8 mouse cellular contexts compared by ENCODE assay signal in genomic region chr12:101718755-101719150, GRCm38 (mm10). TPM values are rescaled to one million over a fixed set of nuclear protein-coding genes. Genes with fewer than 3 reads are reported as not detected.
DNase-seq lines count a peak whose midpoint lies in the region; ATAC-seq and TF ChIP-seq lines count a peak whose summit lies in the region.

No protein-coding gene starts in this region.

- peak overlapping the region; percentile 98 for H3K4me2 ChIP-seq in forebrain, postnatal 0 days (ENCODE audit: low read depth)

- H3K36me3 ChIP-seq in E14TG2a.4 (ENCODE audit: insufficient read depth, low read length) = no peaks in the 10 kb centered on the region
- no peaks in the 10 kb centered on the region for H3K36me3 ChIP-seq in forebrain, postnatal 0 days (ENCODE audit: insufficient read depth)
- H3K36me3 ChIP-seq in testis, adult 2 months (ENCODE audit: control insufficient read depth, insufficient read depth, low read length) = no peaks in the 10 kb centered on the region

- no peaks in the 10 kb centered on the region for H3K9me3 ChIP-seq in E14TG2a.4 (ENCODE audit: low read length)
- no peaks in the 10 kb centered on the region for H3K9me3 ChIP-seq in forebrain, postnatal 0 days (ENCODE audit: low read length)

- WGBS in forebrain, postnatal 0 days = 0% methylated on average over 9 of the region's 9 CpGs

- no peak overlapping the region for H3K27ac ChIP-seq in forebrain, postnatal 0 days (ENCODE audit: low read depth, low read length)
- H3K27ac ChIP-seq in testis, adult 2 months (ENCODE audit: control insufficient read depth, insufficient read depth, low read depth, low read length) = peak overlapping the region; percentile 85

- no peaks in the 10 kb centered on the region for H3K4me1 ChIP-seq in E14TG2a.4 (replicated peaks; ENCODE audit: low read depth, low read length)
- H3K4me1 ChIP-seq in forebrain, postnatal 0 days (ENCODE audit: insufficient read depth) = no peaks in the 10 kb centered on the region
- H3K4me1 ChIP-seq in testis, adult 2 months (ENCODE audit: control insufficient read depth, insufficient read depth, low read length) = no peaks in the 10 kb centered on the region; the same call in 1 of the 2 replicates

- peak; percentile 40 for ATAC-seq in forebrain, postnatal 0 days
- ATAC-seq in megakaryocyte, adult 5-6 weeks (ENCODE audit: poor library complexity, severe bottlenecking) = peak; percentile 52

- H3K4me3 ChIP-seq in E14TG2a.4 (replicated peaks; ENCODE audit: low read length) = peak overlapping the region; percentile 85
- H3K4me3 ChIP-seq in forebrain, postnatal 0 days (ENCODE audit: low read depth, low read length) = peak overlapping the region; percentile 59
- peak overlapping the region; percentile 93 for H3K4me3 ChIP-seq in testis, adult 2 months (ENCODE audit: control insufficient read depth, low read depth, low read length)

- TF ChIP-seq CTCF in E14TG2a.4 (conservative IDR thresholded peaks at IDR 0.05; ENCODE audit: low read length) = no peak
- TF ChIP-seq CTCF in forebrain, postnatal 0 days (IDR thresholded peaks at IDR 0.05; ENCODE audit: low read depth) = no peak
- no peak for TF ChIP-seq CTCF in testis, adult 2 months (IDR thresholded peaks at IDR 0.05; ENCODE audit: control insufficient read depth, insufficient read depth, insufficient replicate concordance, low read depth, low read length)

- H3K9ac ChIP-seq in forebrain, postnatal 0 days = peak overlapping the region; percentile 46; the same call in 1 of the 2 replicates

- H3K27me3 ChIP-seq in E14TG2a.4 (ENCODE audit: insufficient read depth, low read length) = peaks cover 13% of the 10 kb centered on the region
- peaks cover 6% of the 10 kb centered on the region for H3K27me3 ChIP-seq in forebrain, postnatal 0 days (ENCODE audit: insufficient read depth, low read length)
- no peaks in the 10 kb centered on the region for H3K27me3 ChIP-seq in testis, adult 2 months (ENCODE audit: control insufficient read depth, insufficient read depth, low read length)

- no peak for TF ChIP-seq POLR2A in testis, adult 2 months (IDR thresholded peaks at IDR 0.05; ENCODE audit: control insufficient read depth, low read depth, low read length)

- DNase-seq in adrenal gland, postnatal 10 days = peak; percentile 49
- DNase-seq in forebrain, postnatal 0 days = no peak
- DNase-seq in kidney, postnatal 25 days = peak; percentile 45 to 49
- no peak for DNase-seq in right cerebral cortex, postnatal 4 days
- DNase-seq in left cerebral cortex, adult 18-20 months (ENCODE audit: low spot score in 2 of 2) = no peak

RNA-seq across cellular contexts. Expression of gene Tc2n, which starts 0.4 kb away (rescaled TPM):
- 1 to 10 TPM in 1 of 2 experiments, under 1 TPM in 1; 0.88 to 2.3 TPM for total RNA-seq in adrenal gland, postnatal 10 days (2021)
- total RNA-seq in forebrain, postnatal 0 days (2014; rRNA removed) = 0.62 and 0.86 TPM in 2 replicates
- 0.10 and 0.31 TPM in 2 replicates for polyA plus RNA-seq in forebrain, postnatal 0 days (2015; fragmentation: Nextera tagmentation; extraction: Ambion mirVana)
- not detected in 2 replicates for total RNA-seq in megakaryocyte, adult 5-6 weeks (2015)
- total RNA-seq in megakaryocyte, adult 5-6 weeks (2017) = not detected in 2 replicates
- polyA plus RNA-seq in testis, adult 2 months (2012; rRNA removed) = 2.6 and 3.7 TPM in 2 replicates
- under 1 TPM; 0.61 to 0.70 TPM for total RNA-seq in left cerebral cortex, adult 18-20 months (2021)

Comparison
In these comparisons a context has a peak if more than half of its experiments do, and no peak if none do; other contexts are left out.
1. DNase-seq: peak in adrenal gland, postnatal 10 days (single experiment) and kidney, postnatal 25 days (2 of 2); none in forebrain, postnatal 0 days (single experiment), right cerebral cortex, postnatal 4 days (single experiment) and left cerebral cortex, adult 18-20 months (0 of 2).
2. Peak in every context shown above with its lines, with median percentiles within 50 percentile points of each other: H3K4me3 ChIP-seq.